Mouse (Mus musculus): ENCODE measurements around the gene Ppp2ca.

DNA sequence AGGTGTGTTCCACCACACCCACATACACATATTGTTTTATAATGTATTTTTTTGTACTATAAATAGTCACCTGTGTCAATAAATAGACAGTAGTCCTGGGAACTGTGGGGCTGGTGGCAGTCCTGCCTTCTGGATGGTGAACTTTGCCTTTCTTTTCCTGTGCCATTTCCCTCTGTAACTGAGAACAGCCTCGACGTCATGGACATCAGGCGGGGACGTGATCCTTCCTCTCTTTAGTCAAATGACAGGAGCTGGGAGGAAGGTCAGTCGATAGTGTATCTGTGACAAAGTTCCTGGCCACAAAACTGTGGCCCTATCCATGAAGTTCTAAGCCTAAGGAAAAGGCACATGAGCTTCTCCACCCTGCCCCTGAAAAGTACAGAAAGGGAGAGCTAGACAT lies 3.9 kb upstream of the Ppp2ca start:
- TF ChIP-seq CTCF (IDR thresholded peaks at IDR 0.05; ENCODE audit: borderline replicate concordance, extremely low read depth, insufficient read depth, insufficient read length) (no peak), POLR2A (IDR thresholded peaks at IDR 0.05; ENCODE audit: borderline replicate concordance, extremely low read depth, insufficient read depth, insufficient read length, poor library complexity, severe bottlenecking) (no peak)

All from brain, embryonic 14.5 days (tissue).